Mouse (Mus musculus) kidney, adult 9 months (tissue): Measurements from ENCODE around the gene Fbxw4.
"Not testable (repeated sequence)": the region's sequence is repeated elsewhere in the genome, so short reads cannot be mapped to it uniquely, and the experiment has no call there.

Experiments
- DNase-seq: peaks from one replicate; pipeline ENCODE4 v3.0.0; 2022

Fbxw4 gene

DNA sequence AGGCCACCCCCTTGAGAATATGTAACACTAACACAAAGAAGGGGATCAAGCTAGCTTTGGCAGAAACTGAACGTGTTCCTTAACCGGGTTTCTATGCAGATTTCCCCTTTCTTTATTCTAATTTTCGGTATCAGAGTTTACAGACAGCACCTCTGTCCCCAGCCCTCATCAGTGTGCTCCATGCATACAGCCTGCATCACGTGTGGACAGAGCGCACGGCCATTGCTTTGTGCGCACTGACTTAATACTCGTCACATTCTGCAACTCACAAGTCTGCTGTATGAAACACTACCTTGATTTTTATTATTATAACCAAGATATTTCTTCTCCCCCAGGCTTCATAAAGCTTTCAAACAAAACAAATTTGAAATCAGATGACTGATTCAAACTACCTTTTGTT is 4.2 kb downstream of the Fbxw4 start:
- DNase-seq: no peak

DNA sequence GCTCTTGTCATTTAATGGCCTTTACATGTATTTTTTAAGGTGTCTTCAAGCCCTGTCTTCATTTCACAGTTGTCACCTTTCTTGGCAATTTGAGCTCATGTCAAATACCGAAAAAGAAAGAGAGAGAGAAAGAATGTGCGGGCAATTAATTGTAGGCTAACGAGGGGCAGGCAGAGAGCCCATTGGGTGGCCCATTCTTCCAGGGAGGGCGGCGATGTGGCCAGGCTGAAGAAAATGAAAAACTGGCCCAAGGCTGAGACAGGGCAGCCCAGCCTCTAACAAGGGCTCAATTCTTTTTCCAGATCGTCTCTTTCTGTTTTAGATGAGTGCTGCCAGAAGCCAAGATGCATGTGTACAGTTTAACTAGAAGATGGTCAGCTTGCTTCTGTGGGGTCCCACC is 6.1 kb downstream of the Fbxw4 start:
- DNase-seq: no peak

- no peak for DNase-seq
Observed at GRCm38 (mm10) chr19:45652286-45652988, 7.7 kb downstream of the Fbxw4 start.

GRCm38 (mm10) chr19:45651524-45651923 is 8.6 kb downstream of the Fbxw4 start:
- no peak for DNase-seq

- peak; percentile 32 for DNase-seq
Observed at GRCm38 (mm10) chr19:45649776-45650175, 10.3 kb downstream of the Fbxw4 start.

- not testable (repeated sequence) for DNase-seq
Observed at GRCm38 (mm10) chr19:45648469-45648868, 11.6 kb downstream of the Fbxw4 start.

- DNase-seq: no peak
Observed at GRCm38 (mm10) chr19:45646866-45647265, 13.2 kb downstream of the Fbxw4 start.

- DNase-seq: no peak
Observed at GRCm38 (mm10) chr19:45640691-45641090, 19.4 kb downstream of the Fbxw4 start.

GRCm38 (mm10) chr19:45635960-45636359 is 24.2 kb downstream of the Fbxw4 start:
- DNase-seq: no peak

GRCm38 (mm10) chr19:45631584-45631983 is 28.5 kb downstream of the Fbxw4 start:
- DNase-seq: no peak

DNA sequence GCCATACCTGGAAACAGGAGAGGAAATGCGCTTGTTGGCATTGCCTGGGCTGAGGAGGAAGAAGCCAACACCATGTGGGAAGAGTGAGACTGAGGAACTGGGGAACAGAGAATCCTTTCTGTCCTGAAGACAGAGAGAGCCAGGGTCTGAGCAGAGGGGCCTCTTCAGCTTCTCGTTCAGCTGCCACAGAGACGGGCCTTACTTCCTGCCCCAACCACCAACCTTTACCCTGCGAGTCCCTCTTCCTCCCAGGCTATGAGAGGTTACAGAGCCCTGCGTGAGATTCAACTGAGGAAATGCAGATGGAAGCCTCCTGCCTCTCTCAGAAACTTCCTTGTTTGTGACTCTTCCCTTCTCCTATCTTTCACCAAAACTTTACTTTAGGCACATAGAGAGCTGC is 29.2 kb downstream of the Fbxw4 start:
- DNase-seq: no peak

DNA sequence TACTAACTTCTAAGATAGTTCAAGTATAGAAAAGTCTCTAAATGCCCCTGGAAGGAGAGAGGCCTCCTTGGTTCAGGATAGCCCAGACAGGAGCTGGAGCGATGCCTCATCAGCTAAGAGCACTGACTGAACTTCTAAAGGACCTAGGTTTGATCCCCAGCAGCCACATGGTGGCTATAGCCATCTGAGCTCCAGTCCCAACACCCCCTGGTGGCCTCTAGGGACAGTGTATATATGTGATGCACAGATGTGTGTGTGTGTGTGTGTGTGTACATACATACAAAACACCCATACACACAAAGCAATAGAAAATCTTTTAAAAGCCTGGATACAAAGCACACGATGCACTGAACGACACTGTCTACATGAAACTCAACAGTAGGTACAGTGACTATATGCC is 30.9 kb downstream of the Fbxw4 start:
- no peak for DNase-seq

GRCm38 (mm10) chr19:45628649-45629048 is 31.5 kb downstream of the Fbxw4 start:
- no peak for DNase-seq

DNA sequence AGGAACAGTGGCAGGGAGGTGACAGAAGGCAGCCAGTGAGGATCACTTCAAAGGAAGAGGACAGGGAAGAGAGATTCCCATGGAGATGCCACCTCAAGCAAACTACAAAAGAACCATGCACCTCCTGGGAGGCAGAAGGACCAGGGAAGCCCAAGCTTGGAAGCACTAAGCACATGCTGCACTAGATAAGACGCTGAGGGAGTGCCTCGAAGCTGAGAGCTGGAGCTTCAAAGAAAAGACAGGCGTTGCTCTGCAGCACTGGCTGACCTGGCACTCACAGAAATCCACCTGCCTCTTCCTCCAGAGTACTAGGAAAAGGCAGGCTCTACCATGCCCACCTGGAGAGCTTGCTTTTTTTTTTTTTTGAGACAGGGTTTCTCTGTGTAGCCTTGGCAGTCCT is 33.1 kb downstream of the Fbxw4 start:
- DNase-seq: no peak

DNA sequence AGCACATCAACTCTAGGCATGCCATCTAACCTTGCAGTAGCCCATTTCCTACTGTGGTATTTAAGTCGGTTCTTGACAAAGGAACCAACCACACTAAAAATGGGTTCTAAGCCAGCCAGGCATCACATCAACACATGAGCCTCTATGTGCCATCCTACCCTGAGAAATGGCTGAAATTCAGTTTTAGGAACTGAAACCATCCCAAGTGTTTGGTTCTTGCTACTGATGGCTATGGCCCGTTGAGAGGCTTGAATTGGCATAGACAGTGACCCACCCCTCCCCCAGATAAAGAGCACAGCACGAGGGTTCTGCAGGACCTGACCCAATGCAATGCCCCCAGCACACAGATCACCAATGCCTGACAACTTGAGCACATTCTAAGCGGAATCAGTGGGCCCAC is 36.4 kb downstream of the Fbxw4 start:
- no peak for DNase-seq

DNA sequence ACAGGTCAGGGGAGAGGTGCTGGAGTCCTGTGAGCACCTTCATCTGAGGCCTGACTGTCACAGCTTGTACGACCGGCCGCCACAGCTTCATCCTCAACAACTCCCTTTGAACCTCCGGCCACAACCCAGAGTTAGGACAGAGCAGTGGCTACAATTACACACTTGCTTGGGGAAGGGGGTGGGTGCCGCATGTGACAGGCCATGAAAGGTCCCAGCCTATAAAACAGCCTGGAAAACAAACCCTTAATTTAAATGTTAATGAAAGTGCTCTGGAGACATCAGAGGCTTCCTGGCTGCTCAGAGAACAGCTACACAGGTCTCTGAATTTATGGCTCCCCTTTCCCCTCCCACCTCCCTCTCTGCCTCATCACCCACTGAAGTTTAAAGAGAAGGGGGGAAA is 38.0 kb downstream of the Fbxw4 start:
- no peak for DNase-seq

DNA sequence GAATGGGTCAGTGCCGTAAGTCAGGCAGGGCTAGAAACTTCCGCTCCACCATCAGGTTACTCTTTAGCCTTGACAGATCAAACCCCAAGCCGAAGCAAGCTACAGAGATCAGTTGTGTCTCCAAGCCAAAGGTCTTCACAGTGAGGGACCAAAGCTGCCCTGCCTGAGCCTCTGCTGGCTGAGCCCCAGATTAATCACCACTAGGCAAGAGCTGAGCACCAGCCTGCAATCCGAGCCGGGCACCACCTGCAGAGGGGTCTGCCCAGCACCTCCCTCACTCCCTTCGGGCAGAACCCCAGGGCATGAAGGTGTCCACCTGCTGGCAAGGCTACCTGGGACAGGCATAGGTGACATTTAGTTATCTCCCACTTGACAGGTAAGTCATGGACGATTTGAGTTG is 39.1 kb downstream of the Fbxw4 start:
- DNase-seq: peak; percentile 39

DNA sequence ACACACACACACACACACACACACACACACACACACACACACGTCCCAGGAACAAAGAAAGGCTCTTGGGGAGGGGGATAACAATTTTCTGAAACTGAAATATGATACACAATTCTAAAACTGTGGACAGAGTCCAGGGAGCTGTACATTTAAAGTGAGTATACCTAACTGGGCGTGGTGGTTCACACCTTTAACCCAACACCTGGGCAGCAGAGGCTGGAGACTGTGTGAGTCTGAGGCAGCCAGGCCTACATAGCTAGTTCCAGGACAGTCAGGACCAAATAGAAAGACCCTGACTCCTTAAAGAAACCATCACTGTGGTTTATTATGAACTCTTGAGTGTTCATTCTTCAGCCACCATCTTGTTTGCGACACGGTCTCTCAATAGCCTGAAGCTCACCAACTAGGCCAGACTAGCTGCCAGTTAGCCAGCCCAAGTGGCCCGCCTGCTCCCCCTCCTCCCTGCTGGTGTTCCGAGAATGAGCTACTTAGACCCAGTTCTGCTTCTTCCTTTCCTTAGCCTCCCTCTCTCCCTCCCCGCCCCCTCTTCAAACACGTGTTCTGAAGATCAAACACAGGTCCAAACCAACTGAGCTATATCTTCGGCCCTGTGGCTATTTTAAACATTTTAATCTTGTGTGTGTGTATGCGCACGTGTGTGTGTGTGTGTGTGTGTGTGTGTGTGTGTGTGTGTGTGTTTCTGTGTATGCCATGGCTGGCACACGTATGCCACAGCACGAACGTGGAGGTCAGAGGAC is 40.2 kb downstream of the Fbxw4 start:
- no peak for DNase-seq

GRCm38 (mm10) chr19:45618184-45618583 is 41.9 kb downstream of the Fbxw4 start:
- no peak for DNase-seq

DNA sequence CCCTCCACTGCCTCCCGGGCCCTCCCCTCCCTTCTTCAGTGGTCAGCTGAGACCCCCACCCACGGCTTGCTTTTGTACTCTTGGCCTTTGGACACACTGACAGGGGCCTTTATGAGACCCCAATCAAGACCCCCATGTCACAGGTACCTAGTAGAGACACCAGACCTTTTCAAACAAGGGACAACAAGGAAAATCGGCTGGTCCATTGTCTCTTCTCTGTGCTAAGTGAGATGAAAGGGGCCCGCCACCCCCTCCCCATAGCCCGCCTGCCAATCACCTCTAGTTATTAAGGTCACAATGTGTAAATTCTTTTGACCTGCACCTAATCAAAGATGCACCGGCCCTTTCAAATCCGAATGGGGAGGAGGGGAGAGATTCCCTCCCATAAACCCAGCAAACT is 43.4 kb downstream of the Fbxw4 start:
- DNase-seq: no peak

GRCm38 (mm10) chr19:45616214-45616518 is 43.9 kb downstream of the Fbxw4 start:
- no peak for DNase-seq

GRCm38 (mm10) chr19:45615415-45616213 is 44.5 kb downstream of the Fbxw4 start:
- no peak for DNase-seq

DNA sequence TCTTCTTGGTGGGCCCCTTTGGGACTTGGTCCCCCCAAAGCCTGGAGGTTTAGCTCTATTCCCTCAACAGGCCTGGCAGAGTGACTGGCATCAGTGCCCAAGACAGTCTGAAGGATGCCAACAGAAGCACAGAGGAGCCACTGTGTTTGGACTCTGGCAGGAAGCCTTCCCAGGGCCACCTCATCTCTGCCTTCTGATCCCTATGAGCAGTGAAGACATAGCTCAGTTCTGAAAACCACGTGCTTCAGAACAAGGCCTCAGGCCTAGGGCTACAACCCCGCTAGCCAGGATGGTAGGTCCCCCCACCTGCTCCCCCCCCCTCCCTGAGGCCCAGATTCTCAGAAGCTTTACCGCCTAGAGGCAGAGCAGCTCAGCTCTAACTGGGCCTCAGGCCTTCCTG is 45.2 kb downstream of the Fbxw4 start:
- no peak for DNase-seq

DNA sequence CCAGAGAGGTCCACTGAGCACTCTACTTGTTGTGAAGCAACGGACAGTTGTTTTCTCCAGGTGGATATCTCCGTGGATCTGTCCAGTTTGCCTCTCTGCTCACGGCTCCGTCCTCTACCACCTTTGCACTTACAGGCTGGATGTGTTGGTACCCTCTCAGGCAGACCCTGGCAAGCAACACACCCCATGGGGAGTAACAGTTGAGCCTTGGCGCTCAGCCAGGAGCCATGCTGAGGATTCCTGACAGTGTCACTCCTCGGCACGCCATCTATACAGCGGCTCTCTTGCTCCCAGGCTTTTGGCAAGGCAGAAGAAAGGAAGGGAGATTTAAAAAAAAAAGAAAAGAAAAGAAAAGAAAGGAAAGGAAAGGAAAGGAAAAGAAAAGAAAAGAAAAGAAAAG is 45.7 kb downstream of the Fbxw4 start:
- no peak for DNase-seq
